Mouse (Mus musculus): ENCODE data around the gene Homer3.

Gene Homer3

GRCm38 (mm10) chr8:70282603-70283135 is at the start of gene Homer3:
TSS of gene Homer3 (plus strand) at chr8:70282827.
- in situ Hi-C loops (cut with MboI, MseI) = no loop called here

- in situ Hi-C loops (cut with MboI, MseI) = loop anchor here in 1 of 2 experiments (10.0 kb wide), 1 partner anchor 1351 kb away; no protein-coding TSS in a partner anchor
Observed at GRCm38 (mm10) chr8:70233606-70234005, 49.0 kb upstream of the Homer3 start.

- in situ Hi-C loops (cut with MboI, MseI) = loop anchor here in 1 of 2 experiments (10.0 kb wide), 1 partner anchor 1351 kb away; no protein-coding TSS in a partner anchor
Observed at GRCm38 (mm10) chr8:70234080-70234780, 48.4 kb upstream of the Homer3 start, which contains the start of the genes Sugp2 and Armc6. TSS of gene Sugp2 (plus strand) at chr8:70234226. TSS of gene Armc6 (minus strand) at chr8:70234466.

GRCm38 (mm10) chr8:70234781-70235128 is 47.9 kb upstream of the Homer3 start:
- in situ Hi-C loops (cut with MboI, MseI) = loop anchor here in 1 of 2 experiments (10.0 kb wide), 1 partner anchor 1350 kb away; no protein-coding TSS in a partner anchor

DNA sequence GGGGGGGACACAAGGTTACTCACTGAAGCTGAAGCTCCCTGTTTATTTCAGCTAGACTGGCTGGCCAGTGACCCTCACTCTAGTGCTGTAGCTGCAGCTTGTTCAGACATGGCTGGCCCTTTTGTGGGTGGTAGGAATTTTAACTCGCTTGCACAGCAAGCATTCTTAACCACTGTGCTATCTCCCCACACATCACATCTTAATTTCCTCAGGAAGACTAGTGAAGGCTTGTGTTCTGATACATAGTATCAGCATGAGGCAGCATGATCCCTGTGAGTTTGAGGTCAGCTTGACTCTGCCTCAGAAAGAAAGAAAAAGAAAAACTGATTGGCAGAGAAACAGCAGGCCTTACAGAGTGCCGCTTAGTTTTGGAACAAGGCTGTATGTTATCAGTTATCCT is 44.8 kb upstream of the Homer3 start:
- in situ Hi-C loops (cut with MboI, MseI) = loop anchor here in 1 of 2 experiments (10.0 kb wide), 1 partner anchor 1347 kb away; no protein-coding TSS in a partner anchor

- in situ Hi-C loops (cut with MboI, MseI) = no loop called here
Observed at GRCm38 (mm10) chr8:70240642-70241041, 42.0 kb upstream of the Homer3 start.

DNA sequence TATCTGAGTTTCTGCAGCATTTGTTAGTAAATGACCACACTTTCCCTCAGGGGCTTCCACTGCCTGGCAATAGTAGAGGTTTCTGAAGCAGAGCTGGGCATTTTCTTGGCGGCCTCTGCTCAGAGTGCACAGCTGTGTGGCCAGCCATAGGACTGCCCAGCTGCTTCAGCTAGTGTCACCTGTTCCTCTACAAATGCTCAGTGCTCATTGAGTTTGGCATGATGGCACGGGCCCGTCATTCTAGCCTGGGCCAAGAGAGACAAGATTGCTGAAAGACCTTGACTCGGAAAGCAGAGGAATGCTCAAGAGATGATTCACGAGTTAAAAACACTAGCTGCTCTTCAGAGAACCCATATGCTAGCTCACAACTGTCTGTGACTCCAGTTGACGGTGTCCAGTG is 36.0 kb upstream of the Homer3 start:
- in situ Hi-C loops (cut with MboI, MseI) = no loop called here

- in situ Hi-C loops (cut with MboI, MseI) = no loop called here
Observed at GRCm38 (mm10) chr8:70247841-70248240, 34.8 kb upstream of the Homer3 start.

GRCm38 (mm10) chr8:70254628-70255027 is 28.0 kb upstream of the Homer3 start:
- in situ Hi-C loops (cut with MboI, MseI) = no loop called here

DNA sequence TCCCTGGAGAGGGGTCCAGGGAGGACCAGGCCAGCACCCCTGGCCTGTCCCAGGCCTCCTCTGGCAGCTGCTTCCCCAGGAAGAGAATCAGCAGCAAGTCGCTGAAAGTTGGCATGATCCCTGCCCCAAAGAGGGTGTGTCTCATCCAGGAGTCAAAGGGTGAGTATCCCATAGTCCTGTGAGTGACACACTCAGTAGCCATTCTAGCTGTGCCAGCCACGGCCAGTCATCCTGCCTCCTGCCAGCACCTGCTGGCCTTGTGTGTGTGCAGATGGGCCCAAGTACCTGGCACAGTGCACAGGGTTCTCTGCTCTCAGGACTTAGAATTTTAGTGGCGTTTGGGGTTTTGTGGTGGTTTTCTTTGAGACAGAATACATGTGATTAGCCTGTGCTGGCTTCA is 25.2 kb upstream of the Homer3 start:
- in situ Hi-C loops (cut with MboI, MseI) = no loop called here

GRCm38 (mm10) chr8:70258600-70258999 is 24.0 kb upstream of the Homer3 start:
- in situ Hi-C loops (cut with MboI, MseI) = no loop called here

- in situ Hi-C loops (cut with MboI, MseI) = no loop called here
Observed at GRCm38 (mm10) chr8:70259043-70259442, 23.6 kb upstream of the Homer3 start.

- in situ Hi-C loops (cut with MboI, MseI) = no loop called here
Observed at GRCm38 (mm10) chr8:70267674-70268073, 15.0 kb upstream of the Homer3 start.

- in situ Hi-C loops (cut with MboI, MseI) = no loop called here
Observed at GRCm38 (mm10) chr8:70268311-70268710, 14.3 kb upstream of the Homer3 start.

GRCm38 (mm10) chr8:70268799-70269565 is 13.6 kb upstream of the Homer3 start:
- in situ Hi-C loops (cut with MboI, MseI) = no loop called here

GRCm38 (mm10) chr8:70272949-70273348 is 9.7 kb upstream of the Homer3 start:
- in situ Hi-C loops (cut with MboI, MseI) = no loop called here

GRCm38 (mm10) chr8:70274350-70274749 is 8.3 kb upstream of the Homer3 start:
- in situ Hi-C loops (cut with MboI, MseI) = no loop called here

GRCm38 (mm10) chr8:70276476-70276875 is 6.2 kb upstream of the Homer3 start:
- in situ Hi-C loops (cut with MboI, MseI) = no loop called here

GRCm38 (mm10) chr8:70278175-70278574 is 4.5 kb upstream of the Homer3 start:
- in situ Hi-C loops (cut with MboI, MseI) = no loop called here

DNA sequence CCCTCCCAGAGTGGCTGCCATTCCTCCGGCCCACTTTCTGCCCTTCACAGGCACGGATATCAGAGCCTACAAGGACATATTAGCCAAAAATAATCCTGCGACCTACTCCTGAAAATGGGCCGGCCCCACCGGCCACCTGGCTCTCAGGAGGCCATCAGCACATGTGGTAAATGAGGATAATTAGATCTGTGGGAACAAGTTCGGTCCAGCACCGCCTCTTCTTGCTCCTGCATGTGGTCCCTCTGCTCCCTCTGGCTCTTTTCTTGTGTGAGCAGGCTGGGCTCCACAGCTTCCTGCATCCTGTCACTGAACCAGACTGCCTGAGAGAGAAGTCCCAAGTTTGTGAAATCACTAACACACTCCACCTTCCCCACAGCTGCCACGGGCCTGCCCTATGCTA is 3.4 kb upstream of the Homer3 start:
- in situ Hi-C loops (cut with MboI, MseI) = no loop called here

GRCm38 (mm10) chr8:70281001-70281400 is 1.6 kb upstream of the Homer3 start:
- in situ Hi-C loops (cut with MboI, MseI) = no loop called here

All from T-helper 17 cell (primary cell).